Mouse (Mus musculus) cerebellum, adult 9-11 months (tissue): ENCODE measurements around the gene Myo16.
A peak's percentile ranks its signal among the peaks of the same experiment; 100 is the strongest.

Experiments used
- DNase-seq: peaks from one replicate; pipeline ENCODE4 v3.0.0; 2022

Gene Myo16

DNA sequence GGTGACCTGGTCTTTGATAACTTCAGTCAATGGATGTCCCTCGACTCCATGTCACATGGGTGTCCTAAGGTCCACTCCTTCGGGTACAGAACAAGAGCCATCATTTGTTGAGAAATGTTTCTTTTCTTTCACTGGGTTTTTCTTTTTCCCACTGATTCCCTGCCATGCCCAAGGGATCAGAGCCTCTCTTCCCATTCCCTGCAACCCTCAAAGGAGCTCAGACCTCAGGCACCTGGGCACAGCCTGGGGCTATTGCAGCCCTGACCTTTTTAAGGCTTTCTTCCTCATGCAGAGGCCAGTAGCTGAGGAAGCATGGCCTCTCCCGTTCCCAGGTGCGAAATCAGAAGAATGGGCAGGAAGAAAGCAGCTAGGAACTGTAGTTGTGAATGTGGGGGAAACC lies 23.4 kb downstream of the Myo16 start:
- DNase-seq: no peak

DNA sequence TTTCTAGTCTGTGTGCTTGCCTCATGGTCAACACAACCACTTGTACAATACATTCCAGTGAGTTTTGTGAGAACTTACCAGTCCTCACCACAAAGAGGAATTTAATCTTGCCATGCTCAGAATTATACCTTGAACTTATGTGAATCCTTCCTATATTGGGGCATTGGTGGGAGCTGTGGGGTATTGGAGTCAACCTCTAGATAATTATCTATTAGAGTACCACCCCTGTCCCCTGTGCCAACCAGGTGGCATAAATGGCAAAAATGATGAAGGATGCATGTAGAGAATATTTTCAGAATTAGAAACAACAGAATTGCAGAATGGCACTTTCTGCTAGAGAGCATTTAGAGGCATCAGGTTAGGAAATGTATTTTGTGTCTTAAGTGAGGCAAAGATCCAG lies 25.3 kb downstream of the Myo16 start:
- no peak for DNase-seq

DNA sequence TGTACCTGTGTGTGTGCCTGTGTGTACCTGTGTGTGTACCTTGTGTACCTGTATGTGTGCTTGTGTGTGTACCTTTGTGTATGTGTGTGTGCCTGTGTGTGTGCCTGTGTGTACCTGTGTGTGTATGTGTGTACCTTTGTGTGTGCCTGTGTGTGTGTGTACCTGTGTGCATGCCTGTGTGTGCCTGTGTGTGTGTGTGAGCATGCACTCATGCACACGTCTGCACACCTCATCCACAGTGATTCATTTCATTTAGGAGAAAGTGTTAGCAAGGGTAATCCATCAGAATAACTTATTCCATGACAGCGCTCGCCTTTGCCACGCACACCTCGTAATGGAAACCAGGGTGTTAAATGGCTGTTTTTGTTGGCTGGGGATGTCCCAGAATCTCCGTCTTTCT lies 36.9 kb downstream of the Myo16 start:
- no peak for DNase-seq

DNA sequence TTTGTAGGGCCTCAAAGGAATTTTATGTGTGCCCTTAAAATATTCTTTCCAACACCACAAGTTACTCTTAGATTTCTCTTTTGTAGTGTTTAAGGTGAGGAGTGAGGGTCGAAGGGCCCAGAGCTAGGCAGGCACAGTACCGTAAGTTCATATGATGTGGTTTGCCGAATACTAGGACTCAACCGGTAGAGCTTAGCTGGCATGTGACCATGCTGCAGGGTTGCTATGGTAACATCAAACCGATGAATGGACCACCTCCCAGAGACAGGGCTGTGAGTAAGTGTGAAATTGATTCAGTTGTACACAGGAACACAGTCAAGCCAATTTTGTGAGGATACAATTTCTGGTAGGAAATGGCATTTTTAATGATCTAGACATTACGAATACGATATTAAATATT lies 44.5 kb downstream of the Myo16 start:
- DNase-seq: no peak

DNA sequence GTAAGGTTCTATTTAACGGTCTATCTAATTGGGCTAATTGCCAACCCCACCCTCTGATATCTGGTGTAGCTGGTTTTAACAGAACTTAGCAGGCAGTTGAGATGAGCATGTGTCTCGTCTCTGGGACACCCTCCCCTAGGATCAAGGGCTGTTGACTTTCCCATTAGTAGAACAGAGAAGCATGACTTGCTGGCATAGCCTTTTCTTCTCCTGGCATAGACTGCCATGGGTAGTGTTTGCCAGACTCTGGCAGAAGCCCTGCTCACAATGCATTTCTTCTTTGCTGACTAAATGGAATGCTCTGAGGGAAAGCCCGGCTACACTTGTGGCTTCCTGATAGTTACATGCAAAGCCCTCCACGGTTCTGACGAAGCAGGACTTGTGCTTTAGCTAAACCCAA lies 45.6 kb downstream of the Myo16 start:
- DNase-seq: no peak

DNA sequence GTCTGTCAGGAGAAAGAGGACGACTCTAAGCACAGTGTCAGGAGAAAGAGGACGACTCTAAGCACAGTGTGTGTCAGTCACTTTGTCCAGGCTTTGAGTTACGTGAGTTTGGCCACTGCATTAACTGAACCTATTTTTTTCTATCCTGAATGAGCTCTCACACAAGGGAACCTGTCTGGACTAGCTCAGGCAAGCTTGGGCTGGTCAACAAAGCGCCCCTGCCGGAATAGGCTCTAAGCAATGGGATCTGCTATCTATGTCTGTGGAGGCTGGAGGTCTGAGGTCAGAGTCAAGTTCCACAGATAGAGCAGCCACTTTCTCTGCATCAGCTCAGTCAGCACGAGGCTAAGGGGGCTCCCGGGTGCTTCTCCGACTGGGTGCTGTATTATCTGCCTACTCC lies 46.3 kb downstream of the Myo16 start:
- DNase-seq: no peak

DNA sequence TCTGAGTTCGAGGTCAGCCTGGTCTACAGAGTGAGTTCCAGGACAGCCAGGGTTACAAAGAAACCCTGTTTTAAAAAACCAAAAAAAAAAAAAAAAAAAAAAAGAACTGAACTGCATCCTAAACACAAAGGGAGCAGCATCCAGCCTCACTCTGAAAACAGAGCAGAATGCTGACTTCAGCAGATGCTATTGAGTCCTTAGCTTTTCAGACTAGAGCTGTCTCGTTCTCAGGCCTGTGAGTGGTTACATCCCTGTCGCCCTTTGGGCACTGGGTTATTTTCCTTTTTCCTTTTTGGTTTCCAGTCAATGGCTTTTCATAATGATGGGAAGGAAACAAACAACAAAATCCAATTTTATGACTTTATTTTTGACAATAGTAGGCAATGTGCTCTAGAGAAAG lies 61.3 kb downstream of the Myo16 start:
- DNase-seq: no peak

DNA sequence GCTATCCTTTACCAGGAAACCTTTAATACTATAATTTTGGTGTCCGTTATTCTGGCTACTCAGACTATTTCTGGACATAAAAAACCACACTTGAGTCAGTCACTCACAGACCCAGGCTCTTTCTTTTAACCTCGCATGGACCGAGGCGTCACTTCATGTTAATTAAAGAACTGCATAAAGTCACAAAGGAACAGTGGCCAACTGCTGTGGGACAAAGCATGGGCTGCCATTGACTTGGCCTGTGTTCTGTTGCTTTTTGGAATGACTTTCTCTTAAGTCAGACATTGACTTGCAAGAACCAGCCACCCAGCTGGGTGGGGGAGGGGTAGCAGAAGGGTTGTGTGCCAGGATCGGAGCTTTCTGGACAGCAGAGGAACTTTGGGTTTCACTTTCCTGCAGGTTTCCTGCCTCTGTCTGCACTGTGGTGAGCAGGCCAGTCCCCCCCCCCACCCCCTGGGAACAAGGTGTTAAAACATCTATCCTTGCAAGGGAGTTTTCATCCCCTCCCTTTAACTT lies 66.1 kb downstream of the Myo16 start:
- DNase-seq: no peak

DNA sequence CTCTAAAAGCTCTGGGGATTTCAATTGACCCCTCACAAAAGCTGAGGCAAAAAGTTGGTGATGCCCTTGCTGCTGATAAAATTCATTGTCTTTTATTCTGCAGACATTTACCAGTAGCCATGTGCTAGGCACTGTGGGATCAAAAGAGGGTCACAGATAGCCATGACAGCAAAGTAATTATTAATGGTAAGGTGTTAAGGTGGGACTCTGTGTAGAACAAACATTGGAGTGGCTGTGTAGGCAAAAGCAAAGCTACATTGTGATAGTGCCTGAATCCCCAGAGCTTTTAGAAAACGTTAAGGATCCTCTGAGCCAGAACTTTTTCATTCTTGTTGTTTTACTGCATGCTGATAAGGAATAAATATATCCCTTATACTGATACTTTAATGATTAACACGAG lies 69.1 kb downstream of the Myo16 start:
- DNase-seq: no peak

DNA sequence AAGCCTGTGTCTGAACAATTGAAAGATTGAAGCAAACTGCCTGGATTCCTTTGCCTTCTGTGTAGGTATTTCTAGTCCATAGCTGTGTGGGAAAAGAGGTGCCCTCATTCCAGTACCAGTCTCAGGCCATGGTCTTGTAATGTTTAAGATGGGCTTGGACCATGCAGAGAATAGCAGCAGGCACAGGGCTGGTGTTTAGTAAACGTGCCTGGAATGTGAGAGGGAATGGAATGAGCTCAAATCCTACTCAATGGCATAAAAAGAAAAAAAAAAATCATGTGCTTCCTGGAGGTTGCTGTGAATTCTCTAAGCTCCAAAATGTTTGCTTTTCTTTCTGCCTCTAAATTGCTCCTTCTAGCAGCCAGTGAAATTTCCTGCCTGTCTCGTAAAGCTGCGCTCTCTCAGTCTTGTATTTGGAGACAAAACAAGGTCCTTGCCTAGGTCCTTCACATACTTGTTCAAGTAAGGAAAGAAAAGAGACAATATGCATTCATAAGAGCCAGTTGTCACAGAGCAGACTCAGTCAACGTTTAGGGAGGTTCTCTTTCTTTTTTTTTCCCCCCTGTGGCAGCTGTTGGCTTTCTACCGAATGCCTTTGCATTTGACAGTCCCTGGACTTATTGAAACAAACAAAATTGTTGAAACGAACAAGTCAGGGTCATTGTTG lies 70.0 kb downstream of the Myo16 start:
- no peak for DNase-seq

DNA sequence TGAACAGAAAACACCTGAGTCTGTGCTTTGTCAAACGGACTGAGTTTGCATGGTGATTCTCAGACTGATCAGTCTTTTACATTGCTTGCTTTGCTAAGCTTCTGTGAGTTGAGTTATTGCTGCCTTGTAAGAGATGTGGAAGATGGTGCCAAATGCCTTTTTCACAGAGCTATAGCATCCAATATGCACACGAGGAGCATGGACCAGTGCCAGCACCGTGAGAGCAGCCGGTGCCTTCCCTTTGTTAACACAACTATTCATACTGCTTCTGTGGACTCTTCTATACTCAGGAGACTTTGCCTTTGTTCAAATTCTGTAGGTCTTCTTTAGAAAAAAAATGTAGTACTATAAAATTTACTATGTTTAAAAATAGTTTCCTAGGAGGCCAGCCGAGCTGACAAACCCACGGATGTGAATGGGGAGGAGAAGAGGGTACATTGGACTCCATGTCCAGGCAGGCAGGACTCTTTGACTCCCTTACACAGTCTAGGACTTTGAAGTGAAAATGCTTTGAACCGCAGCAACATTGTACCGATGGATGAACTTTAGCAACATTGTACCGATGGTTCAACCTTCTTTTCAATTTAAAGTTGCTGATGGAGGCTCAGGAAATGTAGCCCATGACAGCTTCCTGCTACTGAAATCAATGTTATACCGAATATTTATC lies 70.7 kb downstream of the Myo16 start:
- DNase-seq: no peak

DNA sequence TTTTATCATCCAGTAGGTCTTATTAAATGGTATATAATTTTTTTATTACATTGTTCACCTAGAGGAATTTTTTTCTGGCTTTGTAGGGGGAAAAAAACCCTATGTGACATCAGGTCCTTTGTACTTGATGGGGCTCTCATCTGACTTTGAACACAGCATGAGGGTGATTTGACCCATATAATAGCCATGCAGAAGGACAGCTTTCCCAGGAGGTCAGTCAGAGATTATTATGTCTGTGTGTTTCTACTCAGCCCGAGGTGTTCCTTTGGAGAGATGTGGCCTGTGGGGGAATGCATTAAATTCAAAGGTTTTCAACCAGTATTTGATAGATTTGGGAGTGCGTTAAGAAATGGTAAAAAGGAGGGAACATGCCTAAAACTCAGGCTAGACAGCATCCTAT lies 71.3 kb downstream of the Myo16 start:
- no peak for DNase-seq

DNA sequence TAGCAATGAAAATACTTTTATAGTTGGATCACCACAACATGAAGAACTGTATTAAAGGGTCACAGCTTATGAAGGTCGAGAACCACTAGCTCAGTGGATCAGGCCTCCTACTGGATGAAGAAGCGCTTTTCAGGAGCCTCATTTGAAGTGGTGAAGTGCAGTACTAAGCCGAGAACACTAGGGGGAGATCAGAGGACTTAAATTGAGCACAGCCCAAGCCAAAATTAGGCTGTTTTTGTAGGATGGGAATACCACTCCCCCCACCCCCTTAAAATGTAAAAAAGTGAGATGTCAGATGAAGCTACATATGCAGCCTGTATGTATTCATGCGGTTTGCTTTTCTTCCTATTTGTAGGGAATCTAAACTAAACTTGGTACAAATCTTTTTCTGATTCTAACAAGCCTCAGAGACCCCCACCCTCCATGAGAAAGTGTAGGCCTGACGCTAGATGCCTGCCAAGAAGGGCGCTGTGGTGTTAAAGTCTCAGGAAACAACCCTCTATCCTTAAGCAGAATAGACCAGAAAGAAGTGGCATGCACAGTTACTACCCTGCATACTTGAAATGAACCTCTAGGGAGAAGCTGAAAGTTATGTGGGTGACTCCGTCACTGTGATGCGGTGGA lies 77.1 kb downstream of the Myo16 start:
- peak; percentile 17 for DNase-seq

DNA sequence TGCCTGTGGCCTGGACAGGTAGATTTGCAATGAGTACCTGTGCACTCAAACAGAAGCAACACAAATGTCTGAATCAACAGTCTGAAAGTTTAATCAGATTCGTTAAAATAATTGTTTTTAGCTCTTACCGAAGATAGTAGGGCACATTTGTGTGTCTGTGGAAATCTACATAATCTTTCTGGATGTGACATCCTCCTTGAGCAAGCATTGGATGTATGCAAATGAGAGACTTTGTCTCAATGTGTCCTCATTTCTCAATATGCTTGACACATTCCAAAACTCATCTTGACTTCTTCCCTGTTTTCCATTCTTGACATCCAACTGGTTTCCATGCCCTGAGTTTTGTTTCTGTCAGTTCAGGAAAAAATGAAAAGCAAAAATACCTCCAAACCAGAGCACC lies 80.8 kb downstream of the Myo16 start:
- DNase-seq: no peak

DNA sequence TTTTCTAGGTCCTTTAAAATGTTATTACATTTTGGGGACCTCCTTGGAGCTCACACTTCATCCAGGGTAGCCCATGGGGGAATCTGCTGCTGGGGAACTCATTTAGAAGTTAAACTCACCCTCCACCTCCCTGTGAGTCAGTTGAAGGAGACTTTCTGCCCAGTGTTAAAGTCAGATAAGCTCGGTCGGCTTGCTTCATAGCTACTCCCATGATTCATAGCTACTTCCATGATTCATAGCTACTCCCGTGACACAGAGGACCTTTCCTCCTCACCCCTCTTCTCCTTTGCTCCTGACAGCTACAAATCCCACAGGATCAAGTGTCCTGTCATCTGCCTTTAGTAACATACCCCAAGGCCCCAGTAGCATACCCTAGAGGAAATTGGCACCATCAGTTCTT lies 89.6 kb downstream of the Myo16 start:
- no peak for DNase-seq

DNA sequence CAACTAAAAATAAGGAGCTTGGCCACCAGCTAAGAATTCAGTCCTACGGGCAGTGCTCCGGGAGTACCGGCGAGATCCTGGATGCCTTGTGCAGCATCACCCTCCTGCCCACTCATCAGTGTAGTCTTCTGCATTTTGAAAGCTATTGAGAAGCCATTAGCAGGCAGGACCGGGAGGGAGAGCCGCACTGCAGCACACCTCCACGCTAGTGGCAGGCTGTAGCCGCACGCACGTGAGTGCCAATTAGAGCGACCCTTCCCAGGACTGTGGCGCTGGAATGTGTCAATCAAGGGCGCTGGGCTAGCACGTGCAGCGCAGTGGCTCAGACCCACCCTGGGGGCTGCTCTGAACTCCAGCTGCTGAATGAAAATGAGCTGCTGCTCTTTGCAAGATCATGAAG lies 95.4 kb downstream of the Myo16 start:
- DNase-seq: no peak

DNA sequence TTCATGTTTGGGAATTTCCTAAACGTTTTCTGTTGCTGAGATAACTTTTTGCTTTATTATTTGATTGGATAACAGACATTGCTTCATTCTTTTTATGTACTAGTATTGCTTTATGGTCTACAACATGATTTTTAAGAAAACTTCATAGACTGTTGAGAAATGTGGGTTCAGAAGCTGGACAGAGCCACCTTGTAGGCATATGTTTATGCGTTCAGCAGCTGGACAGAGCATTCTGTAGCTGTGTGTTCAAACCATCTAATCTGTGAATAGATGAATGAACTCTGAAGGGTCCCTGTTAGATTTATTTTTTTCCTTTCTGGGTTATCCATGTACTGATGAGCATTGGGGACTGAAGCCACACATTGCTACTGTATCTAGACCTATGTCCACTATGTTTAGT lies 102.0 kb downstream of the Myo16 start:
- no peak for DNase-seq

DNA sequence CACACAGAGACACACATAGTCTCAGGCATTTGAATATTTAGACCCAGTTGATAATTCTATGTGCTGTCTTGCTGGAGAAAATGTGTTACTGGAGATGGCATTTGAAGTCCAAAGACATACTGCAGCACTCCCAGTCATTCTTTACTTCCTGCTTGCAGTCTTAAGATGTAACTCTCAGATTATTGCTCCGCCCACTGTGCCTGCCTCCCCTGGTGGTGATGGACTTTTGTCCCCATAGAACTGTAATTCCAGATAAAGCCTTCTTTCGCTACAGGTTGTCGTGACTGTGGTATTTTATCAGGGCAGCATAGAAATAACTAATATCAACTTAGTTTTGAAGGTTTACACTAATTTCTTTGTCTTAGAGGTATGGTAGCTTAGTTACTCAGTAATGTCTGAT lies 102.9 kb downstream of the Myo16 start:
- DNase-seq: no peak

DNA sequence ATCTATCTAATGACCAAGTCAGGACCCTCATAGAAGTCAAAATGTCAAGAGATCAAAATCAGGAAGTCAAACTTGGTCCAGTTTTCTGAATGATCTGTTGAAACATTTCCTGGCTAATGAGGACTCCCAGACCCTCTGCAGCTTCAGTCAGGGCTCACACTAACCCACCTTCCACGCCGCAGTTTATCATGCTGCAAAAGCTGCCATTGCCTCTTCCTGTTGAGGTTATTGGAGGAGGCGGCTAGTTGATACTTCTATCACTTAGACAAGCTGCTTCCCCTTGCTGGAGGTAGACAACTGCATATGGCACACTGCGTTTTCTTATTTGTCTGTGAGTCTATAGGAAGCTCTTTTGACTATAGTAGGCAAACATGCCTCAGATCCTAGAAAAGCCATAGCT lies 116.4 kb downstream of the Myo16 start:
- DNase-seq: no peak

DNA sequence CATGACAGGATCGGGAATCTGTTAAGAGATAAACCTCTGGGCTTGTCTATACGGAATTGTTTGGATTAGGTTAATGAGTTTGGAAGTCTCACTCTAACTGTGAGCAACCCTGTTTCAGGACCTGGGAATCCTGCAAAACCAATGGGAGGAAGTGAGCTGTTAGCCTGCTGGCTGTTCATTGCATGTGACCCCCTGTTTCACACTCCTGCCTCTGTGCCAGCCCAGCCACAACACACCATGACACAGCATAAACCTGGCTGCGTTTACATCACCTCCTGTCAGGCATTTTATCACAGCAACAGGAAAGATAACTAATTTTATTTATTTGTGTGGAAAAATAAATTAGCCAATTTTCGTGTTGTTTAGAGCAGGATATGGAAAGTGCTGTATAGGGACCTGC lies 138.9 kb downstream of the Myo16 start:
- no peak for DNase-seq

DNA sequence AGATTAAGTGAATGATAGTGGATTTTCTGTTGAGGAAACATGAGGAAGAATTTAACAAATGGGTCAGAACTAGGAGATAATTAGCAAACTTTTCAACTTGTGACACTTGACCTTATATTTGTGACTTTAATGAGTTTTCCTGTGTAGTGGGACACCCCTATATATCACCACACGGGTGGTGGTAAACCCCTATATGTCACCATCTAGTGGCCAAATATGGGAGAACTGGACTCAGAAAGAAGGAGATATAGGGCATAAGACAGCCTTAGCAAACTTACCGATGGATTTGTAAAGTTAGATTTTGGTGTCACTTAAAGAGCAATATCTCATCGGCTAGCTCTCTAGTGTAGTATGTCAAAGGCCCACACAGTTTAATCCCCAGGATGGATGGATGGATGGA lies 147.1 kb downstream of the Myo16 start:
- no peak for DNase-seq

DNA sequence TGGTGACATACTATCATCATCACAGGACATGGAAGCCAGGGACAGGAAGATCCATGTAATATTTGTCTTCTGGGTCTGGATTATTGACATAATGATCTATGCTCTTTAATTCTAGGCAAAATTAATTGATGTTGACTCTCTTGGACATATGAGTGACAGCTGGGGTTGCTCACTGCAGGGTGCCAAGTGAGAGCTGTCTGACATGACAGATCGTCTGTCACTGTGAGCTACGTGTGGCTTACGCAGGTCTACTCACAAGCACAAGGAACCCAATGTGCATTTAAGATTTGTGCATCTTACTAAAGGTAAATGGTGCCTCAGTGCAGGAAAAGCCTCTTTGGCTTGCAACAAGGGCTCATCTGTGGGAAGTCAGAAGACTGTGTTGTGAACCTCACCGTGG lies 149.3 kb downstream of the Myo16 start:
- DNase-seq: no peak

DNA sequence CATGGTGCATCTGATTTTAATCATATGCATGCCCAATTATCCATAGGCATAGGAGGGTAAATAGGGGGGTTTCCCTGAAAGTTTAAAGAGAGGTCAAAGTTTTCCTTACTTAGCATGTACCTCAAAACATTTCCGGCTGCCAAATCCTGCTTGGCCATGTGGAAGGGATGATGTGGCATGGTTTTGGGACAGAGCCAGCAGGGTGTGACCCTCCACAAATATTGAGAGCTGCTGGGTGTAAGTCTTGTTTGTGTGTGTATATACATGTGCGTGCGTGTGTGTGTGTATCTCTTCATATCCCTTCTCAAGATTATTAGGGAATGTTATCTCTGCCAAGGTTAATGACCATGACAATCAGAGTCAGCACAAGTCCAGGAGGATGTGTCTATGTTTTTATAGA lies 150.3 kb downstream of the Myo16 start:
- no peak for DNase-seq

DNA sequence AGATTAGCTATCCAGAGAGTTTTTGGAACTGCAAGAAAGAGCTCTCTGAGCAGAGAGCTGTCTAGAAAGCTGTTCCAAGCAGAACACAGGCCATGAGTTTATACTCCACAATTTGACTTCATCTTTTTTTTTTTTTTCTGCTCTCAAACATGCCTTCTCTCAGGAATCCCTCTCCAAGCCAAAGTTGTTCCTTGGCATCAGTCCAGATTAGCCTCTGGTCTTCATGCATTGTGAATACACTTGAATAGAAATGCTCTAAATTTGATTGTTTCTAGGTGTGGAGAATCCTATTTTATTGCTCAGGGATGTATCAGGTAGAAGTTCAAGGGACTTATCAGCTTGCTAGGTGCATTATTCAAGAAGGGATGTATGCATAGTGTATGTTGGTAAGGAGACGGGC lies 151.0 kb downstream of the Myo16 start:
- DNase-seq: no peak

DNA sequence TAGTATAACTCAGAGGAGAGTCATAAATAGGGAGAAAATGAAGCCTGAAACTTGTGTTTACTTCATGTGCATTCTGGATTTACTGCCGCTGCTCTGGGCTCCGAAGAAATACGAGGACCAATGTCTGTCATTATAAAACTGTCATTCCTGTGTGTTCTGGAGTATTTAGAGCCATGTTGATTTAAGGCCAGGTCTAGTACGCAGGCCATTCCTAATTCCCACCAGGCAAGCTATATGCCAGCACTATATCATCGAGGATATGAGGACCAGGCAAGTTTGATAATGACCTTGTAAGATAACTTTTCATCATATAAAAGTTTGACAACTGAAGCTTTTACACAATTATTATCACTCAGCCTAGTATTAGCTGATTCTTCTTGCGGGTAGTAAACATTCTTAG lies 153.6 kb downstream of the Myo16 start:
- no peak for DNase-seq
